Mouse (Mus musculus): ENCODE measurements around the gene Nudt3. TPM values are rescaled to one million over a fixed set of nuclear protein-coding genes. Genes with fewer than 3 reads are reported as not detected.
A peak's percentile ranks its signal among the peaks of the same experiment; 100 is the strongest.

Nudt3 gene
- 84.4 and 97.1 TPM in 2 replicates for polyA plus RNA-seq (2011; ENCODE audit: insufficient read depth, insufficient read length, low replicate concordance, missing spikeins)

GRCm38 (mm10) chr17:27623360-27624326 lies at the start of gene Nudt3:
Nudt3 (minus strand) TSS chr17:27623495.
- peak within 1 kb of the TSS; percentile 71 for H3K4me3 ChIP-seq (replicated peaks; ENCODE audit: control insufficient read depth, low read depth, low read length)
- H3K27ac ChIP-seq (ENCODE audit: control insufficient read depth, insufficient read depth, low read depth, low read length, poor library complexity): peak within 1 kb of the TSS; percentile 87
- H3K4me1 ChIP-seq (ENCODE audit: control insufficient read depth, insufficient read depth, low read length): no peaks in the 10 kb centered on the region; the same call in 1 of the 2 replicates
- TF ChIP-seq POLR2A (IDR thresholded peaks at IDR 0.05; ENCODE audit: borderline replicate concordance, control insufficient read depth, low read depth, low read length) (peak; percentile 72; the same call in 1 of the 2 replicates), CTCF (IDR thresholded peaks at IDR 0.05; ENCODE audit: control insufficient read depth, insufficient read depth, low read length) (no peak)
- WGBS: 6% methylated on average over 91 of the region's 91 CpGs

GRCm38 (mm10) chr17:27671720-27672119 lies 48.4 kb upstream of the Nudt3 start:
- WGBS: 77% methylated on average over 6 of the region's 6 CpGs

GRCm38 (mm10) chr17:27658767-27659166 lies 35.5 kb upstream of the Nudt3 start:
- TF ChIP-seq CTCF (IDR thresholded peaks at IDR 0.05; ENCODE audit: control insufficient read depth, insufficient read depth, low read length) (no peak), POLR2A (IDR thresholded peaks at IDR 0.05; ENCODE audit: borderline replicate concordance, control insufficient read depth, low read depth, low read length) (no peak)
- Histone ChIP-seq H3K4me1 (ENCODE audit: control insufficient read depth, insufficient read depth, low read length) (no peaks in the 10 kb centered on the region), H3K4me3 (replicated peaks; ENCODE audit: control insufficient read depth, low read depth, low read length) (no peak overlapping the region), H3K27ac (ENCODE audit: control insufficient read depth, insufficient read depth, low read depth, low read length, poor library complexity) (no peak overlapping the region)
- WGBS: 75% methylated on average over 7 of the region's 7 CpGs

More at GRCm38 (mm10) chr17:27671720-27672119, 48.4 kb upstream of the Nudt3 start:
- Histone ChIP-seq H3K27ac (ENCODE audit: control insufficient read depth, insufficient read depth, low read depth, low read length, poor library complexity) (no peak overlapping the region), H3K4me1 (ENCODE audit: control insufficient read depth, insufficient read depth, low read length) (no peaks in the 10 kb centered on the region), H3K4me3 (replicated peaks; ENCODE audit: control insufficient read depth, low read depth, low read length) (no peak overlapping the region)
- TF ChIP-seq POLR2A (IDR thresholded peaks at IDR 0.05; ENCODE audit: borderline replicate concordance, control insufficient read depth, low read depth, low read length) (no peak), CTCF (IDR thresholded peaks at IDR 0.05; ENCODE audit: control insufficient read depth, insufficient read depth, low read length) (no peak)

- WGBS: 60% methylated on average over 8 of the region's 8 CpGs
- H3K4me1 ChIP-seq (ENCODE audit: control insufficient read depth, insufficient read depth, low read length): no peaks in the 10 kb centered on the region; the same call in 1 of the 2 replicates
- no peak overlapping the region for H3K27ac ChIP-seq (ENCODE audit: control insufficient read depth, insufficient read depth, low read depth, low read length, poor library complexity)
- H3K4me3 ChIP-seq (replicated peaks; ENCODE audit: control insufficient read depth, low read depth, low read length): no peak overlapping the region
- no peak for TF ChIP-seq CTCF (IDR thresholded peaks at IDR 0.05; ENCODE audit: control insufficient read depth, insufficient read depth, low read length)
- no peak for TF ChIP-seq POLR2A (IDR thresholded peaks at IDR 0.05; ENCODE audit: borderline replicate concordance, control insufficient read depth, low read depth, low read length)
Observed at GRCm38 (mm10) chr17:27657123-27657522, 33.8 kb upstream of the Nudt3 start.

GRCm38 (mm10) chr17:27656414-27656813 lies 33.1 kb upstream of the Nudt3 start:
- Histone ChIP-seq H3K27ac (ENCODE audit: control insufficient read depth, insufficient read depth, low read depth, low read length, poor library complexity) (no peak overlapping the region), H3K4me1 (ENCODE audit: control insufficient read depth, insufficient read depth, low read length) (no peaks in the 10 kb centered on the region; the same call in 1 of the 2 replicates), H3K4me3 (replicated peaks; ENCODE audit: control insufficient read depth, low read depth, low read length) (no peak overlapping the region)
- TF ChIP-seq POLR2A (IDR thresholded peaks at IDR 0.05; ENCODE audit: borderline replicate concordance, control insufficient read depth, low read depth, low read length) (no peak), CTCF (IDR thresholded peaks at IDR 0.05; ENCODE audit: control insufficient read depth, insufficient read depth, low read length) (no peak)
- WGBS: 2% methylated on average over 5 of the region's 5 CpGs

GRCm38 (mm10) chr17:27656011-27656399 lies 32.7 kb upstream of the Nudt3 start:
- H3K4me3 ChIP-seq (replicated peaks; ENCODE audit: control insufficient read depth, low read depth, low read length): no peak overlapping the region
- H3K4me1 ChIP-seq (ENCODE audit: control insufficient read depth, insufficient read depth, low read length): no peaks in the 10 kb centered on the region; the same call in 1 of the 2 replicates
- 2% methylated on average over 14 of the region's 14 CpGs for WGBS
- no peak overlapping the region for H3K27ac ChIP-seq (ENCODE audit: control insufficient read depth, insufficient read depth, low read depth, low read length, poor library complexity)
- TF ChIP-seq POLR2A (IDR thresholded peaks at IDR 0.05; ENCODE audit: borderline replicate concordance, control insufficient read depth, low read depth, low read length): no peak
- TF ChIP-seq CTCF (IDR thresholded peaks at IDR 0.05; ENCODE audit: control insufficient read depth, insufficient read depth, low read length): no peak

- TF ChIP-seq CTCF (IDR thresholded peaks at IDR 0.05; ENCODE audit: control insufficient read depth, insufficient read depth, low read length) (no peak), POLR2A (IDR thresholded peaks at IDR 0.05; ENCODE audit: borderline replicate concordance, control insufficient read depth, low read depth, low read length) (no peak)
- no peaks in the 10 kb centered on the region; the same call in 1 of the 2 replicates for H3K4me1 ChIP-seq (ENCODE audit: control insufficient read depth, insufficient read depth, low read length)
- WGBS: 3% methylated on average over 65 of the region's 65 CpGs
- peak within 1 kb of the TSS; percentile 29; the same call in 1 of the 2 replicates for H3K27ac ChIP-seq (ENCODE audit: control insufficient read depth, insufficient read depth, low read depth, low read length, poor library complexity)
- peak within 1 kb of the TSS; percentile 29 for H3K4me3 ChIP-seq (replicated peaks; ENCODE audit: control insufficient read depth, low read depth, low read length)
Observed at GRCm38 (mm10) chr17:27655089-27656010, 32.1 kb upstream of the Nudt3 start, which contains the start of gene Pacsin1. Pacsin1 (plus strand) TSS chr17:27655509.
